Mouse (Mus musculus): ENCODE results near the gene B230307C23Rik.

- TF ChIP-seq POLR2A (IDR thresholded peaks at IDR 0.05; ENCODE audit: insufficient read depth, low read depth, low read length) (no peak), EP300 (IDR thresholded peaks at IDR 0.05; ENCODE audit: insufficient read depth, low read depth, low read length) (no peak)
These were observed 48.3 kb upstream of the B230307C23Rik start for GRCm38 (mm10) chr16:97948836-97949235.

Data from heart, adult 2 months (tissue).